Mouse (Mus musculus): ENCODE measurements around the gene Slc2a1. TPM values are rescaled to one million over a fixed set of nuclear protein-coding genes. Genes with fewer than 3 reads are reported as not detected.

The Slc2a1 gene
- polyA plus RNA-seq, 2 experiments, result 108 to 141 TPM

DNA sequence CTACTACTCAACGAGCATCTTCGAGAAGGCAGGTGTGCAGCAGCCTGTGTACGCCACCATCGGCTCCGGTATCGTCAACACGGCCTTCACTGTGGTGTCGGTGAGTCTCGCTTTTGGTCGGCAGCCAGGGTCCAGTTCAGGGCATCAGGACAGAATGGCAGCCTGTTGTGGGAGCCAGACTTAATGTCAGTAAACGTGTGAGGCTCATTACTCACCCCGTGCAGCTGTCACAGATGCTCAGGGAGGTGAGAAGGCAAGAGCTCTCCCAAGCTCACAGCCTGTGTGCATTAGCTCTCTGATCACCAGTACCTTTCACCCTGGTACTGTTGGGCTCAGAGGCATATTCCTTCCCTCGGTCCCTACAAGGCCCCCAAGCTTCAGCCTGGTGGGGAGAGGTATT is 25.3 kb downstream of the Slc2a1 start:
- peaks cover 89% of the 10 kb centered on the region for H3K36me3 ChIP-seq (ENCODE audit: control insufficient read depth, insufficient read depth, low read length)
- H3K4me3 ChIP-seq (replicated peaks; ENCODE audit: low read length), result no peak overlapping the region
- no peak for TF ChIP-seq POLR2A (IDR thresholded peaks at IDR 0.05; ENCODE audit: borderline replicate concordance, extremely low read depth, insufficient read depth, insufficient read length)
- no peak overlapping the region for H3K27ac ChIP-seq (replicated peaks; ENCODE audit: low read depth, low read length)
- WGBS, result 89% methylated on average over 13 of the region's 13 CpGs
- ATAC-seq (ENCODE audit: low FRiP score, low read depth) (no peak), DNase-seq (ENCODE audit: low spot score) (no peak)
- no peaks in the 10 kb centered on the region for H3K27me3 ChIP-seq (ENCODE audit: control insufficient read depth, insufficient read depth, low read length)
- H3K9ac ChIP-seq (ENCODE audit: low read depth, low read length, severe bottlenecking), result no peak overlapping the region
- H3K9me3 ChIP-seq (ENCODE audit: control insufficient read depth, low read length), result no peaks in the 10 kb centered on the region
- H3K4me2 ChIP-seq (replicated peaks; ENCODE audit: low read depth, low read length, severe bottlenecking), result no peak overlapping the region
- no peaks in the 10 kb centered on the region for H3K4me1 ChIP-seq (ENCODE audit: control insufficient read depth, insufficient read depth, low read length)

DNA sequence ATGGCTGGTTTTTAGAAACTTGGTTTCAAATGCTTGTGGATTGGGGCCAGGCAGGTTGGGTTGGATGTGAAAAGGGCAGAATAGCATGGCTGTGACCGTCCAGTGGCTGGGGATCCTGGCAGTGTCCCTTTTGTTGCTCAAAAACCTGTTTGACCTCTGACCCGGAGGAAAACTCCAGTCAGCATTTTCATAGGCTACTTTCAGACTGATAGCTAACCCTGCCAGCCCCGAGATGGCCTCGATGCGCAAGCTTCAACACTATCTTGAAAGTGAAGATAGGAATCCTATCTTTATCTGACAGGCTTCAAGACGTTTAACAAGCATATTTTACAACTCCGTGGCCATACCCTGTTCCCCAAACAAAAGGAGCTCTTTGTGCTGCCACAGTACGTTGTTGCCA is 28.8 kb downstream of the Slc2a1 start:
- Histone ChIP-seq H3K4me2 (replicated peaks; ENCODE audit: low read depth, low read length, severe bottlenecking) (no peak overlapping the region), H3K27me3 (ENCODE audit: control insufficient read depth, insufficient read depth, low read length) (no peaks in the 10 kb centered on the region), H3K27ac (replicated peaks; ENCODE audit: low read depth, low read length) (no peak overlapping the region), H3K9me3 (ENCODE audit: control insufficient read depth, low read length) (no peaks in the 10 kb centered on the region), H3K4me3 (replicated peaks; ENCODE audit: low read length) (no peak overlapping the region), H3K36me3 (ENCODE audit: control insufficient read depth, insufficient read depth, low read length) (peaks cover 59% of the 10 kb centered on the region), H3K4me1 (ENCODE audit: control insufficient read depth, insufficient read depth, low read length) (no peaks in the 10 kb centered on the region), H3K9ac (ENCODE audit: low read depth, low read length, severe bottlenecking) (no peak overlapping the region)
- WGBS, result 78% methylated on average over 8 of the region's 8 CpGs
- no peak for ATAC-seq (ENCODE audit: low FRiP score, low read depth)
- TF ChIP-seq POLR2A (IDR thresholded peaks at IDR 0.05; ENCODE audit: borderline replicate concordance, extremely low read depth, insufficient read depth, insufficient read length), result no peak
- DNase-seq (ENCODE audit: low spot score), result no peak

DNA sequence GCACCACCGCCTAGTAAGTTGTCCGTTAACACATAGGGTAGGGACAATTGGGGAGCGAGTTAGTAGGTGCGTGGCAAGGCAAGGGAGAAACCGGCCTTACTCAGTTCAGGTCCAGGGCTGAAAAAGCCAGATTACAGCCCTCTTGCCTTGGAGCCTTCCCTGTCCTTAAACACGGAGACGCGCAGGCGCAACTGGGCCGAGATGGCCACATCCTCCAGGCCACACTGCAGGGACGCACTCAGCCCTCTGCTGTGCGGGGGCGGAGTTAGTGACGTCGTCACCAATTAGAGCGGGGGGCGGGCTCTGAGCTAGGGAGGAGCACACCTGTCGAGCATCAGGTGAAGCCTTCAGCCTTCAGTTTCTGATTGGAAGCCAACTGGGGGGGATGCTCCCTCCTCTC is 29.7 kb downstream of the Slc2a1 start:
- no peak for TF ChIP-seq POLR2A (IDR thresholded peaks at IDR 0.05; ENCODE audit: borderline replicate concordance, extremely low read depth, insufficient read depth, insufficient read length)
- Histone ChIP-seq H3K27me3 (ENCODE audit: control insufficient read depth, insufficient read depth, low read length) (no peaks in the 10 kb centered on the region), H3K9me3 (ENCODE audit: control insufficient read depth, low read length) (no peaks in the 10 kb centered on the region), H3K27ac (replicated peaks; ENCODE audit: low read depth, low read length) (no peak overlapping the region), H3K4me3 (replicated peaks; ENCODE audit: low read length) (no peak overlapping the region), H3K9ac (ENCODE audit: low read depth, low read length, severe bottlenecking) (no peak overlapping the region), H3K4me1 (ENCODE audit: control insufficient read depth, insufficient read depth, low read length) (no peaks in the 10 kb centered on the region), H3K4me2 (replicated peaks; ENCODE audit: low read depth, low read length, severe bottlenecking) (peak overlapping the region; percentile 16; the same call in 1 of the 2 replicates), H3K36me3 (ENCODE audit: control insufficient read depth, insufficient read depth, low read length) (peaks cover 50% of the 10 kb centered on the region)
- DNase-seq (ENCODE audit: low spot score) (peak; percentile 57), ATAC-seq (ENCODE audit: low FRiP score, low read depth) (peak; percentile 61; the same call in 1 of the 2 replicates)
- WGBS, result 14% methylated on average over 16 of the region's 18 CpGs

DNA sequence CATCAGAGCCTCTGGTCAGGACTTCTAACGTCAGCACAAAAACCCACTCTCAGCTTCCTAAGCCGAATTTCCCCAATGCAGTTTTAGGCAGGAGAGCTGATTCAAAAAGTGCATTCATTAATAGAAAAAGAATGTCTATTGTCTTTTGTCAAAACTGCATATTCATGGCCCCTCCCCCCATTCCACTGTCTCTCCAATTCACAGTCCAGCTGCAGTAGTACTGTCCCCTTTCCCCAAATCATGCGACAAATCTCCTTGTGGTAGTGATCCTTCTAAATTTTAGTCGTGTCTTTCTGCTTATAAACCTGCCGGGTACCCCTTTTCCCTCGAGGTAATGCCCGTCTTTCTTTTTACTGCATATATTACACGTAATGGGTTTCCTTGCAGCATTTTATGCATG is 30.3 kb downstream of the Slc2a1 start:
- WGBS, result 63% methylated on average over 8 of the region's 8 CpGs
- ATAC-seq (ENCODE audit: low FRiP score, low read depth), result no peak
- no peak overlapping the region for H3K9ac ChIP-seq (ENCODE audit: low read depth, low read length, severe bottlenecking)
- H3K27ac ChIP-seq (replicated peaks; ENCODE audit: low read depth, low read length), result no peak overlapping the region
- H3K4me3 ChIP-seq (replicated peaks; ENCODE audit: low read length), result no peak overlapping the region
- TF ChIP-seq POLR2A (IDR thresholded peaks at IDR 0.05; ENCODE audit: borderline replicate concordance, extremely low read depth, insufficient read depth, insufficient read length), result no peak
- H3K4me2 ChIP-seq (replicated peaks; ENCODE audit: low read depth, low read length, severe bottlenecking), result peak overlapping the region; percentile 16; the same call in 1 of the 2 replicates
- peaks cover 44% of the 10 kb centered on the region for H3K36me3 ChIP-seq (ENCODE audit: control insufficient read depth, insufficient read depth, low read length)
- DNase-seq (ENCODE audit: low spot score), result no peak
- no peaks in the 10 kb centered on the region for H3K9me3 ChIP-seq (ENCODE audit: control insufficient read depth, low read length)
- no peaks in the 10 kb centered on the region for H3K27me3 ChIP-seq (ENCODE audit: control insufficient read depth, insufficient read depth, low read length)
- no peaks in the 10 kb centered on the region for H3K4me1 ChIP-seq (ENCODE audit: control insufficient read depth, insufficient read depth, low read length)

DNA sequence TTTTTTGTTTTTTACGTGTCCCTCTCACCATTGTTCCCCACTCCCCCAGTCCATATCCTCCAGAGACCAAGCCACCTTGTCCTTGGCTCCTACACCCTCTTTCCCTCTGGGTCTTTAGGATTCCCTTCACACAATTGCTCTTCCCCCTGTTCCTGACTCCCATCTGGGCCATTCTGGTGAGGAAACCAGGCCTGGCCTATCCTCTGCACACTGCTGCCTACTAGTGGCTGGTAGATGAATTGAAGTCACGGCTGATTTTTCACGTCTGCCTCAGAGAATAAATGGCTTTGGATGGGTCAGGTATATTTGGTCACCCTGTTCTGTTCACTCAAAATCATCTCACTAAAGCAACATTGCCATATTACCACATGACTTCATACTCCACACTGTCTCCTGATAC is 31.6 kb downstream of the Slc2a1 start:
- Histone ChIP-seq H3K4me1 (ENCODE audit: control insufficient read depth, insufficient read depth, low read length) (no peaks in the 10 kb centered on the region), H3K9me3 (ENCODE audit: control insufficient read depth, low read length) (no peaks in the 10 kb centered on the region), H3K9ac (ENCODE audit: low read depth, low read length, severe bottlenecking) (no peak overlapping the region), H3K36me3 (ENCODE audit: control insufficient read depth, insufficient read depth, low read length) (peaks cover 31% of the 10 kb centered on the region), H3K27me3 (ENCODE audit: control insufficient read depth, insufficient read depth, low read length) (no peaks in the 10 kb centered on the region), H3K4me2 (replicated peaks; ENCODE audit: low read depth, low read length, severe bottlenecking) (no peak overlapping the region), H3K27ac (replicated peaks; ENCODE audit: low read depth, low read length) (no peak overlapping the region), H3K4me3 (replicated peaks; ENCODE audit: low read length) (no peak overlapping the region)
- no peak for TF ChIP-seq POLR2A (IDR thresholded peaks at IDR 0.05; ENCODE audit: borderline replicate concordance, extremely low read depth, insufficient read depth, insufficient read length)
- no peak for ATAC-seq (ENCODE audit: low FRiP score, low read depth)
- WGBS, result 60% methylated on average over 3 of the region's 3 CpGs
- no peak for DNase-seq (ENCODE audit: low spot score)

DNA sequence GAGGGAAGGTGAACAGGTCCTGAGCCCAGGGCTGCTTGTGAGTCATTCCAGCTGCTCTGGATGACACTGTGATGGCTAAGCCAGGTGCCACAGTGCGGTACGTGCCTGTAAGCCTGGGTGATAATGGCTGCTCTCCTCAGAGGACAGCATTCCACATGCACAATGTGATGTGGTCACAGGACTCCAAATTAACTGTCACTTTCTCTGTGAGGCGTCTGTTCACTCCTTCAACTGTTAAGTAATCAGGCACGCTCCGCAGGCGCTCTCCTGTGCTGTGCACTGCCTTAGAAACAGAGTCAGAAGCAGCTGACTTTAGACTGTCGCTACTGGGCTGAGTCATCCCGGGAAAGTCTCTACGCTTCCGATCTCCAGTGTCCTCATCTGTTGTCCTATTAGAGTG is 32.7 kb downstream of the Slc2a1 start:
- H3K9ac ChIP-seq (ENCODE audit: low read depth, low read length, severe bottlenecking), result no peak overlapping the region
- no peak overlapping the region for H3K4me2 ChIP-seq (replicated peaks; ENCODE audit: low read depth, low read length, severe bottlenecking)
- H3K9me3 ChIP-seq (ENCODE audit: control insufficient read depth, low read length), result no peaks in the 10 kb centered on the region
- no peaks in the 10 kb centered on the region for H3K27me3 ChIP-seq (ENCODE audit: control insufficient read depth, insufficient read depth, low read length)
- no peaks in the 10 kb centered on the region for H3K4me1 ChIP-seq (ENCODE audit: control insufficient read depth, insufficient read depth, low read length)
- H3K4me3 ChIP-seq (replicated peaks; ENCODE audit: low read length), result no peak overlapping the region
- no peak for TF ChIP-seq POLR2A (IDR thresholded peaks at IDR 0.05; ENCODE audit: borderline replicate concordance, extremely low read depth, insufficient read depth, insufficient read length)
- DNase-seq (ENCODE audit: low spot score) (no peak), ATAC-seq (ENCODE audit: low FRiP score, low read depth) (no peak)
- 62% methylated on average over 10 of the region's 10 CpGs for WGBS
- peaks cover 20% of the 10 kb centered on the region for H3K36me3 ChIP-seq (ENCODE audit: control insufficient read depth, insufficient read depth, low read length)
- H3K27ac ChIP-seq (replicated peaks; ENCODE audit: low read depth, low read length), result no peak overlapping the region
